Mouse (Mus musculus) bone marrow, adult 2 months (tissue): ENCODE data around the gene Icam4.

Experiments
- CTCF ChIP-seq: fragments of 200-500 bp; IDR thresholded peaks from 2 replicates; pipeline ENCODE4 v1.5.1; 2011; ENCODE audit warnings: low read length, control low read depth; ENCODE audit not compliant: control insufficient read depth, insufficient read depth
- POLR2A ChIP-seq: fragments of 200-500 bp; IDR thresholded peaks from 2 replicates; pipeline ENCODE4 v1.6.1; 2011; ENCODE audit warnings: low read depth, mild to moderate bottlenecking, control low read depth, low read length, borderline replicate concordance; ENCODE audit not compliant: control insufficient read depth

DNA sequence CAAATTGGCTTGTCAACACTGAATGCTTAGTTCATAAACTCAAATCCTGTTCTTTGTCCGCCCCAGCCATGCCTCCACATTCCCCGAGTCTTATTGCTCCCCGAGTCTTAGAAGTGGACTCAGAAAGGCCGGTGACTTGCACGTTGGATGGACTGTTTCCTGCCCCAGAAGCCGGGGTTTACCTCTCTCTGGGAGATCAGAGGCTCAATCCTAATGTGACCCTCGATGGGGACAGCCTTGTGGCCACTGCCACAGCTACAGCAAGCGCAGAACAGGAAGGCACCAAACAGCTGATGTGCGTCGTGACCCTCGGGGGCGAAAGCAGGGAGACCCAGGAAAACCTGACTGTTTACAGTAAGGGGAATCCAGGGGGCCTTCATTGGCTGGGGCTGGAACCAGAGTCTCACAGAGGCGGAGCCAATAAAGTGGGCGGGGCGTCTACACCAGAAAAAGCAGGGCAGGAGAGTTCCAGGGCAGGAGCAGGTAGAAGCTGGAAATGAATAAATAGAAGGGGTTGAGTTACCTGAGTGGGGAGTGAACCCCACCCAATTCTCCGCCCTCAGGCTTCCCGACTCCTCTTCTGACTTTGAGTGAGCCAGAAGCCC lies 5.4 kb downstream of the Icam4 start:
- TF ChIP-seq POLR2A (no peak), CTCF (no peak)
